Mouse (Mus musculus) layer of hippocampus, adult 9-11 months (tissue): Measurements from ENCODE around the gene Ncapg2.

Experiments used
- DNase-seq: peaks from one replicate; pipeline ENCODE4 v3.0.0; 2022

Ncapg2 gene

DNA sequence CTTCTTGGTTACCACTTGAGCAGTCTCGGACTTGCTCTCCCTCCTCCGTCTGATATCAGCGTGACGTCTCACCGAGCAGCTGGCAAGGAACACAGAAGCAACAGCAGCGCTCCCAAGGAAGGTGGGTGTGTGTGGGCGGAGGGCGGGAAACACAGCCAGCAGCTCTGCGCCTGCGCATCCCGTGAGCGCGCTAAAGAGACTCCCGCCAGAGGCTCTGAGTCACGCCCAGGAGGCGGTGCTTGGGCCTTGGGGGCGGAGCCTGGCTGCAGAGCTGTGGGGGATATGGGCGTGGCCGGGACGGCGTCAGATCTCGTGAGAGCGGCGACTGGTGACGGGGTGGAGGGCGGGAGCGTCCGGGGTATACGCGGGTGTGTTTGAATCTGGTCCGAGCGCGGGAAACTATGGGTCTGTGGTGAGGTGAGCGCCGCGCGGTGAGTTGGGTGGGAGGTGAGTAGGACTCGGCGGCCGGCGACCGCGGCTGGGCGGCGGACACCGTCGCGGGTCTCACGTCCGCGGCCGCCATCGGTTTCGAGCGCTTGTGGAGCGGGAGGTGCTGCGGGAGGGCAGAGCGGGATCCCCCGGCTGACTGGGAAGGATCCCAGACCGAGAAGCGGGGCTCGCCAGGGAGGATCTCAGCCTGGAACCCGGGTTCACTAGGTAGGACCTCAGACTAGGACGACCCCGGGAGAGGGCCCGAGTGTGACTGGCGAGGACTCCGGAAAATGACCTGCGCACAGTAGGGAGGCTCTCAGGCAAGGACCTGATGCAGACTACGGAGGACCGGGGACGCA lies at the start of gene Ncapg2:
Gene Ncapg2 (plus strand): TSS at position 358 of the 791 bp plus-strand sequence.
- peak; percentile 97 for DNase-seq

DNA sequence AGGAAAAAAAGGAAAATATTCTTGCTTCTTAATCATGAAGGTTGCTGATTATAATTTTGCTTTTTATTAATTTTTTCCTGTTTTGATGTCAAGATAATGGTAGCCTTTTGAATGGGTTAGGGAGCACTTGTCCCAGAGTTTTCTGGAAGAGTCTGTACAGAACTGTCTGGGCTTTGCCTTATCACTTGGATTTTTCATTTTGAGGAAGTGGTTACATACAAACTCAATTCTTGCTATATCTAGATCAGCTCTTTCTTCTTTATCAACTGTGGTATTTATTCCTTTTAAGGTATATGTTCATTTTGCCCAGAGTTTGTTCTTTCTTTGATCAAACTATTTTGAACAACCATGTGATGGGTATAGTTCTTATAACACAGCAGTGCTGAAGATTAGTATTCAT lies 43.1 kb upstream of the Ncapg2 start:
- DNase-seq, result no peak

DNA sequence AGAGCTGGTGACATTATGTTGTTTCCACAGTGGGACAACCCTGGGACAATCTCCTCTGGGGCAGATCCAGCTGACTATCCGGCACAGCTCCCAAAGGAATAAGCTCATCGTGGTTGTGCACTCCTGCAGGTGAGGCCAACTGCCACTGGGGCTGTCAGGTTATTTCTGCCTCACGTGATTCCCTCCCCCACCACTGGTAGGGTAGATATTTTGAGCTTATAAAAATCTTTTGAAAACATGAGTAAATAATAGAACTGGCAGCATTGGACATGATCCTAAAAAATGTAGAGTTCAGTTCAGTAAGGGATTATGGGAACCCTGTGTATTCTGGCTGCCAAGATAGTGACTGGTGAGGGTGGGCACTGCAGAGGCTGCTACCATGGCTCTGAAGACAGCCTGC lies 38.3 kb upstream of the Ncapg2 start:
- DNase-seq, result no peak

DNA sequence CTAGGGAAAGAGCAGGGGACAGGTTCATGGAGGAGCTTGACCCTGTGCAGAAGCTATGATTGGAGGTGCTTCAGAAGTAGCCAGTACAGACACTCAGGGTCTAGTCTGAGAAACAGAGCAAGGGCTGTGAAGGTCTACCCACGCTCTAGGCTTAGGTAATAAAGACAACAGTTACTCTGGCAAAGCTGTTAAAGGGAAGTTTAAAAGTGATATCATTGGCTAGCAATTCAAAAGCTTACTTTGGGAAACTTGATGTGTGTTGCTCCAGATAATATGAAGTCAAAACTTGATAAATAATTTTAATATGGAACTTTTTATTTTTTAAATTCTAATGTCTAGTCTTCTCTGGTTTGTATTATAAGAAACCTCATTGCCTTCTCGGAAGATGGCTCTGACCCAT lies 37.9 kb upstream of the Ncapg2 start:
- no peak for DNase-seq

DNA sequence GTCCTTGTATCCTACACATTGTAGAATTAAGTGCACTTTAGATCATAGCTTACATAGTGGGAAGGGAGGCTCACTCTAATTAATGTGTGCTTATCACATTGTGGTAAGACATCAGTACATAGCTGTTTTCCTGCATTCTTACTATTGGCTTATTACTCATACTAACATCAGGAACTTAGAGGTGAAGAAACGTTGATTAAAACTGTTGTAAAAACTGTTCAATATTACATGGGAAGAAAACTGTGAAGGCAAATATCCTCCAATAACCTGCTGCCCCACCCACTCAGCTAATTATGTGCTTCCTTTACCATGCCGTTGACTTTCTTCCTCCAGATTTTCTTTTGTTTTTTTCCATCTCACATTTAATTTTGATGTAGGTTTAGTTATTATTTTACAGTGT lies 36.3 kb upstream of the Ncapg2 start:
- no peak for DNase-seq

DNA sequence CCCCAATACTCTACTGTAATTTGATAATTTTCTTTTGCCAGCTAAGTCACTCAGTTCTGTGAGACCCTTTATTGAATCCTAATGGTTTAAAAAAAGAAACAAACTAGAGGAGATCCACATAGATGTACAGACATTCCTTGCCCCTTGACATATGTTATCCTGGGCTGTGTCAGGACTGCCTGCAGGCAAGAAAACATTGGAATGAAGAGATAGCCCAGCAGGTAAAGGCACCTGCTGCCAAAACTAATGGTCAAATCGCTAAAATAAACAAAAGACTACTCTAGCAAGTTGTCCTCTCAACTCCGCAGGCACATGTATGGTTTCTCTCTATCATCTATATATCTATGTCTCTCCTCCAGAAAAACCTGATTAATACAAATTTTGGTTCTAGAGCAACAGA lies 22.1 kb upstream of the Ncapg2 start:
- DNase-seq, result no peak

DNA sequence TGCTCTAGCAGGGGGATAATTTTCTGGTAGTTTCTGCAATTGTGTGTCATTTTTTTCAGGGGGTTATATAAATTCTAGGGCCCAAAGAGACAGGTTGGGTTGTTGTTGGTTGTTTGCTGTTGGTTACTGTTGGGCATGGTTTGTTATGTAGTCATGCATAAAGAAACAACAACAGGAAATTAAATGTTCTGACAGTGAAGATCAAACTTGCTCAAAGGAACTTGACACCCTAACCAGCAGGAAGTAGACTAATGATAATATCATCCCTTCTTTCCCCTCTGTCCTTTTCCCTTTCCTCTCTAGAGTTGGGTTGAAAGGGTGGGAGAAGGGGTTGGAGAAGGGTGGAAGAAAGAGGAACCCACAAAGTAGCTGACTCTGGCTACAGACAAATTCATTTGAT lies 21.2 kb upstream of the Ncapg2 start:
- DNase-seq, result no peak

DNA sequence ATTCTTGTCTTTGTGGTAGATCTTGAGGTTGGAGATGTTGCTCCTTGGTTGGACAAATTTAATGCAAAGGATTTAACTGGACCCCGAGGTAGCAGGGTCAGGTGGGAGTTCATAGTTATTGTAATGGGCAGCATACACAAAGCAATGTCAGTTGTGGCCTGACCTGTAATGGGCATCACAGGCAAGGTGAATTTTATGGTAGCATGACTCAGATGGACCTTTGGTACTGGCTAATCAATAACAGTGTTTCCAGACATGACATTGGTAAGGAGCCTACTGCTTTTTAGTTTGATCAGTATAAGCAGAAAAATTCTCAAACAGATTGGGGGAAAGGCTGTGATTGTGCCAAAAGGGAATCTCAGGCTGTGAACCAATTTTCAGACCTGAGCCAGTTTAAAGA lies 18.4 kb upstream of the Ncapg2 start:
- no peak for DNase-seq

DNA sequence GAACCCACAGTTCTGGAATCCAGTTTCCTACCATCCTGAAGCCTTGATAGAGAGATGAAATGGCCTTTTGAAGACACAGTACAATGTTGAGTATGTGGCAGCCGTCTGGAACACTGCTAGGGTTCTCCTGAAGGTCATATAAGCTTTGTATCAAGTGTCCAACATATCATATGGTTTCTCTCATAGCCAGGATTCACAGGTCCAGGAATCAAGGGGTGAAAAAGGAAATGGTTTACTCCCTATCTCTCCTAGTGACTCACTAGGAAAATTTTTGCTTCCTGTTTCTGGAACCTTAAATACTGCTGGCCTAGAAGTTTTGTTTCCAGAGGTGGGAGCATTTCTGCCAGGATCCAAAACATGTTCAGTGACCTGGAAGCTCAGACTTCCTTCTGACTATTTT lies 15.3 kb upstream of the Ncapg2 start:
- DNase-seq, result no peak

DNA sequence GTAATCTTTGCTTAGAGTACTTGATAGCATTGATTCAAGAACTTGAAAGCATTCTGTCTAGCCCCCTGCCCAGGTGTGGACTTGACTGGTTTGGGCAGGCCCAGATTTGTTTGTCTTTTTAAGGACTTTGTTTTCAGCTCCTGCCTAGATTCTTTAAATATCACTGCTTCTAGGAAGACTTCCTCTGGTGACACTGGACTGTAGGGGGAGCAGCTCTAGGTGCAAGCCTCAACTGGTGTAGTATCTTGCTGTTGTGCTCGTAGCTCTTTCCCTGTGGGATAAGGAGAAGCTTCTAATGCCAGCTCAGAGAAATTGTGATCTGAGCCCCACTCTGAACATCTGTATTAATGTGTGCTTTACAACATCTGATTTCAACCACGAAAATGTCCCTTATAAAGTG lies 10.9 kb upstream of the Ncapg2 start:
- no peak for DNase-seq

DNA sequence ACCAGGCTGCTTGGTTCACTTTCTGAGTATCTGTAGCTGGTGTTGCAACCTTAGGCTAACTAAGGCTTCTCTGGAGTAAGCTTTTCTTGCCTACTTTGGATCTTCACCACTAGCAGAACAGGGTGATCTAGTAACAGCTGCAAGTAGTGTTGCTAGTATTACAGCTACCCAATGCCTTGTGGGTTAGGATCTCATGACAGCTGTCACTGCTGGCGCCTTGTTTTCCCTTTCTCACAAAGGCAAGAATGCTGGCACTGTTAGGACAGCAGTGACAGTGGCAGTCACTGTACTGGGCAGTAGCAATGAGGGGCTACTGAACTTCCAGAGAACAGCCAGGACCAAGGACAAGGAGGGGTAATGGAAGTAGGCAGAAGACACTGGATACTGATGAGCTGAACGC lies 9.9 kb upstream of the Ncapg2 start:
- no peak for DNase-seq

DNA sequence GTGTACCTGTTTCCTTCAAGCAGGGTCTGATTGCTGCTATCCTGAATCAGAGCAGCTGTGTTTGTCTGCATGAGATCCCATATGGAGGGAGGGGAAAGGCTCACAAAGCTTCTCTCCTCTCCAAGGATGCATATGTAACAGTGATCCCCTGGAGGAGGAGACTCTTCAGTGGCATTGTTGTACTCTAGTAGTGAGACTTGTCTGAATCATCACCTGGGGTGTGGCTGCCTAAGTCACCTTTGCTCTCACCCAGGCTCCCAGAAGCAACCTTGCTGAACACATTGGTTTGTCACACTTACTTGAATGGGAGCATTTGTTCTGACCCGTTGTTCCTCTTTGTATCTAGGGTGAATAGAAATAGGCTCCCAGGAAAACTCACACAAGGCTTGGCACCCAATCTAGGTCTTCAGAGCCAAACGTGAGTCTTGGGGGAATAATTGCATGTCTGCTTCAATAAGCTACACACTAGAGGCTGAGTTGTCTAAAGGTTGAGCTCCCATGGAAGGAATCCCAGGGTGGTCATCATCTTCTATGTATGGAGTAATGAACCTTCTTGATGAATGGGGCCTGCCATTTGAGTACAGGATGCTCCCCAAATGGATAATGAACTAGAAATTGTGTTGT lies 9.0 kb upstream of the Ncapg2 start:
- DNase-seq, result no peak

DNA sequence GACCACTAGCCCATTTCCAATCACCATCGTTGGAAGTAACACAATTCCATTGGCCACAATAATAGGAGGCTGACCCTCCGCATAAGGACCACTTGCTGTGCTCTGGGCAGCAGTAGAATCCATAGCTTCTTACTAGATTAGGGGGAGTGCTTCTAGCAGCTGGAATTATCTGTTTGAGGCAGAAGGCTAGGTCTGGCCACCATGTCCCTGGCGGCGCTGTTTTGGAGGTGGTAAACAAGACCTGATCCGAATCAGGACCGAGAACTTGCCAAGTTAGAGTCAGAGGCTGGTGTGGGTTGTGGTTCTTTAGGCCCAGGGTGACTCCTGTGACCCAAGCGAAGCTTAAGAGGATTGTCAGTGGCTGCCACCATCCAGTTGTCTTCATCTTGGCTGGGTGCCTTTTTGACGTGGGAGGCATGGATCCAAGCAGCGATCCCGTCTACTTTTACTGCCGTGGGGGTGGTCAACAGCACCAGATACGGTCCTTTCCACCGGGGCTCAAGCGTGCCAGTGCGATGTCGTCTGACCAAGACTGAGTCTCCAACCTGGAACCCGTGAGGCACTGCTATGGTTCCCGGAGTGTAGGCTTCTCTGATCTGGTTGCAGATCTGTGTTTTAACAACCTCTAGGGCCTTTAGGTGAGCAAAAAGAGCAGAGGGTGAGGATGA lies 1.1 kb upstream of the Ncapg2 start:
- no peak for DNase-seq

DNA sequence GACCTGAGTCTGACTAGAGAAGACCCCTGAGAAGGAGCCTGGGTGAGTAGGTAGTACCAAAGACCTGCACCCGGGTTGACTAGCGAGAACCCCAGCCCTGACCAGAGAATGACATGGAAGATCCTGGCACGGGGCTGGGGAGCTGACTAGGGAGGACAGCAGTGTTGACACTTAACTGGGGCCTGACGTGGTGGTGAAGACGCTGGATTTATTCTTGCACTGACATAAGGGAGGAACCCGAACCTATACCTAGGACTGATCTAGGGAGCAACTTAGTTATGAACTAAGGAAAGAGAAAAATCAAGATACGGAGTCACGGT lies 594 bp downstream of the Ncapg2 start:
- DNase-seq, result no peak

DNA sequence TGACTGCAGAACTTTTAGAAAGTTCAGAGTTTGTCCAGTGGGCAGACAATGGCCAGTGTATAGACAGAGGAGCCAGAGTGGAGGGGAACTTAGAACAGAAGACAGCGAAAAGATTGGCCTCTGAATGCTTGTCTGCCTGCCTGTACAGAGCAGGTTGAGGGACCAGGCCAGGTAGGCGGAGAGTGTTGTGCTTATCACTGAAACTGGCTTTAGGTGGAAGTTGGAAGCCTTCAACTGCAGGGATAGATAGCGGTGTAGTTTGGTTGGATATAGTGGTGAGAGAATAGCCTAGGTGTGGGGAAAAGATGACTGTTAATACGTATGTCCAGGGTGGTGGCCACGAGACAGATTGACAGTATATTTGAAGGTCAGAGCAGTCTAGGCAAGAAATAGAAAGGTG lies 2.7 kb downstream of the Ncapg2 start:
- no peak for DNase-seq

DNA sequence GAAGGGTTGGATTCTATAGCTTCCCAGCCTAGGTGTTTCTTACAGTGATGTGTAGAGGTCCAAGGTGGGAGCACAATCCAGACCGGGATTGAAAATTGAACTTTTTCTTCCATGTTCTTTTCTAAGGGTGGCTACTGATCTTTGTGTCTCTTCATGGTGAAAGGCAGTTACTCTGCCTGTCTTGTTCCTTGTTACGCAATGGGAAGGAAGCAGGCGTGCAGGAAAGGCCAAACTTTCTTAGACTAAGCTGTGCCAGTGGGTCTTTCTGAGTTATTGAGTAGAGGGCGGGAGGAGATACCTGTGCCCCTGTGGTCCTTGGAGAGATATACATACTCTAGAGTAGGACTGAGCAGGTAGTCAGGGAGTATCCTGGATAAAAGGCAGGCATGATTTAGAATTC lies 9.7 kb downstream of the Ncapg2 start:
- no peak for DNase-seq

DNA sequence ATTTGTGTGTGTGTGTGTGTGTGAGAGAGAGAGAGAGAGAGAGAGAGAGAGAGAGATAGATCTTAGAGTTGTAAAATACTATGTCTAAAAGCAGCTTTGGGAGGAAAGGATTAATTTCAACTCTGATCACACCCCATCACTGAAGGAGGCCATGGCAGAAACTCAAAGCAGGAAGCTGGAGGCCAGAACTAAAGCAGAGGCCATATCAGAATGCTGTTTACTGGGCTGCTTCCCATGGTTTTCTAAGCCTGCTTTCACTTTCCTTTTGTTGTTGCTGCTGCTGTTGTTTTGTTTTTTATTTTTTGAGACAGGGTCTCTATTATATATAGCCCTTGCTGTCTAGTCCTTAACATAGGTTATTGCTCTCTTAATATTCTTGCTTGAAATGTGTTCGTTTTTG lies 11.3 kb downstream of the Ncapg2 start:
- DNase-seq, result no peak

DNA sequence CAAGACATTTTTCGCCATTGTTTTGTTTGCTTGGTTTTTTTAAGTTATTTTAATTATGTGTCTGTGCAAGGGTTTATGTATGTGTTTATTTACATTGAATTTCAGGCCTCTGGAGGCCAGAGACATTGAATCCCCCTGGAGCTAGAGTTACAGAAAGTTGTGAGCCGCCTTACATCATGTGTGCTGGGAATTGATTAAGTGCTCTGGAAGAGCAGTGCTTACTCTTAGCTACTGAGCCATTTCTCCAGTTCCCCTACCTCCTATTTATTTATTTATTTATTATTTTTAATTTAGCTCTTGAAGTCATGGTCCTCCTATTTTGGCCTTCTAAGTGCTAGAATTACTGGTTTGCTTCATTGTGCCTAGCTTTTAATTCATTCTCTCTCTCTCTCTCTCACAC lies 16.5 kb downstream of the Ncapg2 start:
- no peak for DNase-seq

DNA sequence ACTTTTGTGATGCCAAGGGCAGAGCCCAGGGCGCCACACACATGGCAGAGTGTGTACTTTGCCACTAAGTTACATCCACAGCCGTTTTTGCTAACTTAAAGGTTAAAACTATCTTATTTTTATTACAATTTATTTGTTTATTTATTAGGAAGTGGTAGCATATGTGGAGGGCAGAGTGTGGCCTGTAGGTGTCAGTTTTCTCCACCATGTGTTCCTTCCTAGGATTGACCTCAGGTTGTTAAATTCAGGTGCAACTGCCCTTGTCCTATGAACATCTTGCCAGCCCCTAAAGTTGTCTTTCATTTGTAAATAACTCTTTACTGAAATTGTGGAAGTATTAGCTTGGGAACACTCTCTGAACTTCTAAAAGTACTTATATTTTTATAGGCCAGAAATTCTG lies 20.2 kb downstream of the Ncapg2 start:
- no peak for DNase-seq

DNA sequence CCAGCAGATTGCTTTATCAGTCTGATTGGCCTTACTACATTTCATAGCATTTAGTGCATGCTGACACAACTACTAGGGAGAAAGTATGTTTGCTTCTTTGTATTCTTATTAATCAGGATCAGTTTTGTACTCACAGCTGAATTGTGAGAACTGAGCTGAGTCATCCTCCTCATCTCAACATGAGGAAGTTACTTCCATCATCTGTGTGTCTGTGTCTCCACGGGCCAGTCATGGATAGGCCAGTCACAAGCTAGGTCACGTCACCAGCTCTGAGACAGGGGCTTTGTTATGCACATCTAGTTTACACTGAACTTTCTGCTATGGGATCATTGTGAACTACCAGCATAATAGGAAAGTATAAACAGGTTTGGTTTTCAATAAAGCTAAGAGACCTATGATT lies 28.5 kb downstream of the Ncapg2 start:
- DNase-seq, result no peak

DNA sequence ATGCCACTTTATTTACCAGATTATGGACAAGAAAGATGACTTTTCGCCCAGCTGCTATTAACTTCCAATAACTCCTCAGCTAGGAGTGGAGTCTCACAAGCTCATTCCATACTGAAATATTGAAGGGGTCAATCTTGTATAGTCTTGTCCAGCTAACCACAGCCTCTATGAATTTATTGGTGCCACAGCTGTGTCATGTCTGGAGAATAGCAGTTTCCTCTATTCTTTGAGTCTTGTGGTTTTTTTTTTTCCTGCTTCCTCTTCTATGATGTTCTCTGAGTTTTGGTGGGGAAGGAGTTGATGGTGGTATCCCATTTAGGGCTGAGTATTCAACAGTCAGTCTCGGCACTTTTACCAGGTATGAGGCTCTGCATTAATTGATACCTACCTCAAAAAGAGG lies 30.0 kb downstream of the Ncapg2 start:
- DNase-seq, result no peak

DNA sequence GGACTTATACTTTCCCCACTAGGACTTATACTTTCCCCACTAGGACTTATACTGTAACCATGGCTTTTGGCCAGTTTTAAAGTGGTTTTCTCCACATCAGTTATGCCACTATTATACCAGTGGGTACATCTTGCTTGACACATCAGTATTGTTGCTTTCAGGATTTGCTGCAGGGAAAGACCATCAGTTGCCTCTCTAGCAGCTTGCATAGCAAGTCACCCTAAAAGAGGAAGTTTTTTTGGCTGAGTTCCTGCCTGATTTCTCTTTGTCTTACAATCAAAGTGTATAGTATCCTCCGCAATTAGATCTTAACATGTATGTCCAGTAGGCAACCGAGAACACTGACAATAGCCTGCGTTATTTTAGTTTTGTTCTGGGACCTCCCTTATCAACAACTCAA lies 30.9 kb downstream of the Ncapg2 start:
- DNase-seq, result no peak

DNA sequence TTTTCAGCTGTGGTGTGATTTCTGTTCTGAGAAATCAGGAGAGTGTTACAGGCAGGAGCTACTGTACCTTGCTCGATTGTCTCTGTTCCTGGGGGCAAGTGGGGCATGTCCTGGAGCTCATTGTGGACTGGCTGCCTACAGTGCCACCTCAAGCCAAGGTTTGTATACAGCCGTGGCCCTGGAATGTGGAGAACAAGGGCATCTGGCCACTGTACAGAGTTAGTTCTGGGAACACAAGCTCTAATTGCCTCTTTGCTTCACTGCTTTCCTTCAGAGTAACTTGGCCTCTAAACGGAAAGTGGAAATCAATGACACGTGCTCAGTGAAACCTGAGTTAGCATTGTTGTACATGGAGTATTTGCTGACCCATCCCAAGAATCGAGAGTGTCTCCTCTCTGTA lies 33.4 kb downstream of the Ncapg2 start:
- DNase-seq, result no peak

DNA sequence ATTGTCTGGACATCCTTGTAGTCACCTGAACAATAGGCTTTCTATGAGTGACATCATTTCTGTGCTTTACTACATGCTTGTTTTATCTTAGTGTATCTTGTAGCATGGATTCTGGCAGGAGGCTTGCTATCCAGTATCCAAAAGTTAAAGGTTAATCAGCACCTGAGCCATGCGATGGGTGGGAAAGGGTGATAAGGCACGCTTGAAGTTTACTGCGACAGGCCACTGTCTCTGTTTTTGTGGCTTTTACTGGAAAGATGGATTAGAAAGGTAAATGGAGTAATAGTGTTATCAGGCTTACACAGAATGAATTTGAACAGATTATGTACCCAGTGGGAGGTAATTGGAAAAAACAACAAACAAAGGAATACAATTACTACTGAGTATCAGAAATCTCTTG lies 37.0 kb downstream of the Ncapg2 start:
- DNase-seq, result no peak

DNA sequence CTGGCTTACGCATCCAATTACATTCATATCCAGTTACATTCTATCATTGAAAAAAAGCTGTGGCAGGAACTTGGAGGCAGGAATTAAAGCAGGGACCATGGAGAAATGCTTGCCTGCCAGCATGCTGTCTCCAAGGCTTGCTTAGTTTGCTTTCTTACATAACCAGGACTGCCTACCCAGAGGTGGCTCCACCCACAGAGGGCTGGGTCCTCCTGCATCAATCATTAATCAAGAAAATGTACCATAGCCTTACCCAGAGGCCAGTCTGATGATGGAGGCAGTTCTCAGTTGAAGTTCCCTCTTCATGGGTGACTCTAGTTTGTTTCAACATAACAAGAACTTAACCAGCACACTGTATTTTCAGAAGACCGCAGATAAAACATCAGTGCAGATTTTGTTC lies 44.3 kb downstream of the Ncapg2 start:
- DNase-seq, result no peak
